Mouse (Mus musculus) liver, postnatal 0 days (tissue): Measurements from ENCODE around the gene Ascl1. TPM values are rescaled to one million over a fixed set of nuclear protein-coding genes. Genes with fewer than 3 reads are reported as not detected.

Experiments
- ATAC-seq: fragments of 200-750 bp; cut with Nextera tagmentation; 2 replicates; pipeline ENCODE4 v1.8.0; 2017; ENCODE audit warnings: mild to moderate bottlenecking, moderate library complexity
- DNase-seq: peaks from one replicate; pipeline ENCODE4 v3.0.0-alpha.2; 2016
- H3K27ac ChIP-seq: fragments of 300-500 bp; sonication (generic); 2 replicates; pipeline ENCODE4 v1.5.1; 2014; ENCODE audit warnings: antibody characterized with exemption, moderate library complexity, mild to moderate bottlenecking, low read depth
- H3K27me3 ChIP-seq: fragments of 300-500 bp; sonication (generic); 2 replicates; pipeline ENCODE4 v1.6.1; 2014; ENCODE audit warnings: low read length, control low read depth, mixed read lengths; ENCODE audit not compliant: insufficient read depth
- H3K36me3 ChIP-seq: fragments of 300-500 bp; sonication (generic); replicated peaks from 2 replicates; pipeline ENCODE4 v1.6.1; 2014; ENCODE audit warnings: mild to moderate bottlenecking, control low read depth, low read length, moderate library complexity, mixed read lengths; ENCODE audit not compliant: insufficient read depth
- H3K4me1 ChIP-seq: fragments of 300-500 bp; sonication (generic); 2 replicates; pipeline ENCODE4 v1.6.1; 2014; ENCODE audit warnings: antibody characterized with exemption, mild to moderate bottlenecking, control low read depth; ENCODE audit not compliant: insufficient read depth
- H3K4me2 ChIP-seq: fragments of 300-500 bp; sonication (generic); 2 replicates; pipeline ENCODE4 v1.6.1; 2014; ENCODE audit warnings: low read depth, mild to moderate bottlenecking, low read length, moderate library complexity, mixed read lengths
- H3K4me3 ChIP-seq: fragments of 300-500 bp; sonication (generic); 2 replicates; pipeline ENCODE4 v1.5.1; 2014; ENCODE audit warnings: low read depth, low read length
- H3K9ac ChIP-seq: fragments of 300-500 bp; sonication (generic); replicated peaks from 2 replicates; pipeline ENCODE4 v1.6.1; 2014; ENCODE audit warnings: mild to moderate bottlenecking, moderate library complexity
- H3K9me3 ChIP-seq: fragments of 300-500 bp; sonication (generic); 2 replicates; pipeline ENCODE4 v1.6.1; 2016; ENCODE audit warnings: mild to moderate bottlenecking, control low read depth, low read length, mixed read lengths
- CTCF ChIP-seq: sonication (generic); IDR thresholded peaks from 2 replicates; pipeline ENCODE4 v1.5.1; 2016; ENCODE audit warnings: antibody characterized with exemption, low read depth
- EP300 ChIP-seq: IDR thresholded peaks from 2 replicates; pipeline ENCODE4 v1.6.1; 2016; ENCODE audit warnings: antibody characterized with exemption, low read depth, mild to moderate bottlenecking
- WGBS: fragments of 180-500 bp; shearing (Covaris S2); extraction: QIAGEN DNeasy Blood & Tissue Kit; methylation state at CpG from one replicate; pipeline ENCODE4 v1.1.7; 2014; ENCODE audit not compliant: insufficient replicate concordance; 5-methylcytosine and 5-hydroxymethylcytosine counted together
- polyA plus RNA-seq: library from polyadenylated mRNA; unstranded; fragments of >200 nt; fragmentation: Nextera tagmentation; extraction: Ambion mirVana; gene quantifications from 2 replicates; pipeline ENCODE4 v1.2.1, GENCODE M21; 2015

Gene Ascl1
- polyA plus RNA-seq, 1 experiment from 2014 or later = not detected

DNA sequence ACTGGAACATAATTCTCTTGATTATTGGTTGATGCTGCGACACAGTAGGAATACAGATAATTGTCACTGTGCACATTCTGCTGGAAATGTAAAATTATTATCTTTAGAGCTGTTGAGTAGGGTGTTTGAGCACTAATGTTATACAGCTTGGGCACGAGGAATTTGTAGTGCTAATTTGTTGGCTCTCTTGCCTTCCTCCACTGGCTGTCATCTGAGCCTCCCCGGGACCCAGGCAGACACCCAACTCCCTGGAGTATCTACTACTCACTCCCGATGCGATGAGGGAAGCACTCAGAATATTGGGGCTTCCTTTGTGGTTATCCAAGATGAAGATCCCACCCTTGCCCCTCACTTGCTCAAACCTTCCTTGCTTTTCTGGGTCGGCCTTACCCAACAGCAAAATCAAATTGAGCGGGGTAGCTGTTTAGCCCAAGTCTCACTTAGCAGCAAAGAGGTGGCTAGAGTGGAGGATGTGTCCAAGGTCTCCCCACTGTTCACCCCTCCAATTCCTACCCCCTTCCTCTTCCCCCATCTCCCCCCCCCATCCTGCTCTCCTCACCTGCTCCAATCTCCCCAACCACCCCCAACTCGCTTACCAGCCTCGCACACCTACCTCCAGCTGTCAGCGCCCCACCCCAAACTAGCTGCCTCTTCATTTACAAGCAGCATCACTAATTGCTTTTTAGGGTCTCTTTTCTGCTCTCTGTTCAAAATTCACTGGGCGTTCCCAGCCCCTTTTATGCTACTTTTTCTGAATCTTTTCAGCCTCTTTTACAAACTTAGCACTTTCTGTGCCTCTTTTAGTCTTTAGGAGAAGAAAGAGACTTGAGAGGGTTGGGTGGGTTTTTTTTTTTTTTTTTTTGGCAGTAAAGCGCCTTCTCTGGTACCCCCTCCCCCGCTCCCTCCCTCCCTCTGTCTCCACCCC lies 46.4 kb downstream of the Ascl1 start:
- H3K9me3 ChIP-seq = no peaks in the 10 kb centered on the region
- no peaks in the 10 kb centered on the region for H3K36me3 ChIP-seq
- WGBS = 43% methylated on average over 13 of the region's 13 CpGs
- no peak overlapping the region for H3K4me3 ChIP-seq
- H3K4me2 ChIP-seq = no peak overlapping the region
- H3K9ac ChIP-seq = no peak overlapping the region
- TF ChIP-seq CTCF = no peak
- no peak for TF ChIP-seq EP300
- no peaks in the 10 kb centered on the region for H3K27me3 ChIP-seq
- H3K27ac ChIP-seq = no peak overlapping the region
- no peaks in the 10 kb centered on the region for H3K4me1 ChIP-seq
- DNase-seq = no peak
- ATAC-seq = no peak

DNA sequence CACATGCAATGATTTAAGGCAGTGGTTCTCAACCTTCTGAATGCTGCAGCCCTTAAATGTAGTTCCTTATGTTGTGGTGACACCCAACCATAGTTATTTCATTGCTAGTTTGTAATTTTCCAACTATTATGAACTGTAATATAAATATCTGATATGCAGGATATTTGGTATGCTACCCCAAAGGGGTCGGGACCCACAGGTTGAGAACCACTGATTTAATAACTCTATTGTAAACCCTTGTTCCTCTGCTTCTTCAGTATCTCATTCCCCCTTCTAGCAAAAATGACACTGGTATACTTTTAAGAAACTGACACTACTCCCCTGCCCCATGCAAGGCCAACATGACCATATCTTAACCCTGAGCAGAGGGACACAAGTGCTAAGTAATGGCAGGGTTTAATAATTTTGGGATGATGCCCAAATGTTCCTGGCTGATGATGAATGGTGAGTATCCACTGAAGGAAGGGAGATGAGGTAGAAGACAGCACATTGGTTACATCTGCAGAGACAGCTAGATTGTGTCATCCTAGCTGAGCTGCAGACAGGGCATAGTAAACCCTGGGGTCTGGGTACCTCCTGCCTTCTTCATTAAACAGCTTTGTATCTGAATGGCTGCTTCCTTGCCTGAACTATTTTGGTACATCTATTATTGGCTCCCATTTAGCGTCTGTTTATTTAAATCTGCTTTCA lies 47.2 kb downstream of the Ascl1 start:
- H3K36me3 ChIP-seq = no peaks in the 10 kb centered on the region
- no peak overlapping the region for H3K9ac ChIP-seq
- ATAC-seq (no peak), DNase-seq (no peak)
- no peak overlapping the region for H3K4me3 ChIP-seq
- H3K27me3 ChIP-seq = no peaks in the 10 kb centered on the region
- H3K27ac ChIP-seq = no peak overlapping the region
- no peaks in the 10 kb centered on the region for H3K9me3 ChIP-seq
- H3K4me1 ChIP-seq = no peaks in the 10 kb centered on the region
- H3K4me2 ChIP-seq = no peak overlapping the region
- TF ChIP-seq CTCF (no peak), EP300 (no peak)
- 65% methylated on average over 2 of the region's 2 CpGs for WGBS

Other genes with a start within 250 kb of the Ascl1 start
- gene Pah, start 28.1 kb upstream of the Ascl1 start, polyA plus RNA-seq = 146 and 162 TPM in 2 replicates